Mouse (Mus musculus) G1E-ER4 (cell line): ENCODE data around the gene Rhobtb3. TPM values are rescaled to one million over a fixed set of nuclear protein-coding genes. Genes with fewer than 3 reads are reported as not detected.

Experiments
- GATA1 ChIP-seq: IDR thresholded peaks from one replicate; pipeline ENCODE4 v1.8.0; 2012; ENCODE audit warnings: low read length, inconsistent platforms
- polyA plus RNA-seq: library from polyadenylated mRNA; stranded (reverse); fragments of >175 nt; gene quantifications from 2 replicates; pipeline ENCODE4 v1.2.3, GENCODE M21; 2012

Gene Rhobtb3
- polyA plus RNA-seq, 1 experiment, result 15.1 TPM

- TF ChIP-seq GATA1, result no peak
These were observed 4.9 kb downstream of the Rhobtb3 start for GRCm38 (mm10) chr13:75938866-75939265.

- TF ChIP-seq GATA1, result no peak
These were observed 10.4 kb downstream of the Rhobtb3 start for GRCm38 (mm10) chr13:75933287-75933686.

- TF ChIP-seq GATA1, result no peak
These were observed 12.7 kb downstream of the Rhobtb3 start for GRCm38 (mm10) chr13:75931073-75931472.

- no peak for TF ChIP-seq GATA1
These were observed 13.1 kb downstream of the Rhobtb3 start for GRCm38 (mm10) chr13:75930660-75931059.

GRCm38 (mm10) chr13:75930023-75930422, 13.7 kb downstream of the Rhobtb3 start:
- no peak for TF ChIP-seq GATA1

GRCm38 (mm10) chr13:75927951-75928350, 15.8 kb downstream of the Rhobtb3 start:
- no peak for TF ChIP-seq GATA1

- TF ChIP-seq GATA1, result no peak
These were observed 29.6 kb downstream of the Rhobtb3 start for GRCm38 (mm10) chr13:75914151-75914550.

GRCm38 (mm10) chr13:75908187-75908586, 35.5 kb downstream of the Rhobtb3 start:
- TF ChIP-seq GATA1, result no peak

- no peak for TF ChIP-seq GATA1
These were observed 36.6 kb downstream of the Rhobtb3 start for GRCm38 (mm10) chr13:75907133-75907532.

GRCm38 (mm10) chr13:75904660-75905059, 39.1 kb downstream of the Rhobtb3 start:
- TF ChIP-seq GATA1, result no peak

- TF ChIP-seq GATA1, result peak; percentile 51
These were observed 50.8 kb downstream of the Rhobtb3 start for GRCm38 (mm10) chr13:75892876-75893275.

- TF ChIP-seq GATA1, result peak; percentile 24
These were observed 51.4 kb downstream of the Rhobtb3 start for GRCm38 (mm10) chr13:75892291-75892690.

- no peak for TF ChIP-seq GATA1
These were observed 51.9 kb downstream of the Rhobtb3 start for GRCm38 (mm10) chr13:75891868-75892267.

GRCm38 (mm10) chr13:75883792-75884191, 59.9 kb downstream of the Rhobtb3 start:
- no peak for TF ChIP-seq GATA1

GRCm38 (mm10) chr13:75880501-75880900, 63.2 kb downstream of the Rhobtb3 start:
- no peak for TF ChIP-seq GATA1

- no peak for TF ChIP-seq GATA1
These were observed 64.0 kb downstream of the Rhobtb3 start for GRCm38 (mm10) chr13:75879756-75880155.

- TF ChIP-seq GATA1, result no peak
These were observed 65.8 kb downstream of the Rhobtb3 start for GRCm38 (mm10) chr13:75877907-75878306.

GRCm38 (mm10) chr13:75876592-75876991, 67.1 kb downstream of the Rhobtb3 start:
- TF ChIP-seq GATA1, result no peak
